Mouse (Mus musculus) forebrain, embryonic 10.5 days (tissue): ENCODE results near the gene Abcc3. TPM values are rescaled to one million over a fixed set of nuclear protein-coding genes. Genes with fewer than 3 reads are reported as not detected.

ENCODE experiments used
- DNase-seq: peaks from one replicate; pipeline ENCODE4 v3.0.0-alpha.2; 2017; ENCODE audit warnings: low spot score; ENCODE audit errors: extremely low spot score
- H3K27ac ChIP-seq: fragments of 300-500 bp; sonication (generic); 2 replicates; pipeline ENCODE4 v1.5.1; 2016; ENCODE audit warnings: mild to moderate bottlenecking
- H3K27me3 ChIP-seq: fragments of 300-500 bp; sonication (generic); 2 replicates; pipeline ENCODE4 v1.6.1; 2016; ENCODE audit warnings: mild to moderate bottlenecking; ENCODE audit not compliant: poor library complexity, severe bottlenecking
- H3K36me3 ChIP-seq: fragments of 300-500 bp; sonication (generic); replicated peaks from 2 replicates; pipeline ENCODE4 v1.6.1; 2016; ENCODE audit warnings: mild to moderate bottlenecking, moderate library complexity
- H3K4me1 ChIP-seq: fragments of 300-500 bp; sonication (generic); 2 replicates; pipeline ENCODE4 v1.6.1; 2016
- H3K4me3 ChIP-seq: fragments of 300-500 bp; sonication (generic); 2 replicates; pipeline ENCODE4 v1.5.1; 2016; ENCODE audit warnings: mild to moderate bottlenecking, moderate library complexity
- H3K9me3 ChIP-seq: fragments of 300-500 bp; sonication (generic); 2 replicates; pipeline ENCODE4 v1.6.1; 2016; ENCODE audit warnings: mild to moderate bottlenecking, moderate library complexity
- WGBS: fragments of 180-500 bp; shearing (Covaris S2); methylation state at CpG from one replicate; pipeline ENCODE4 v1.1.7; 2016; 5-methylcytosine and 5-hydroxymethylcytosine counted together
- polyA plus RNA-seq: library from polyadenylated mRNA; unstranded; fragments of >200 nt; fragmentation: Nextera tagmentation; extraction: Ambion mirVana; gene quantifications from 2 replicates; pipeline ENCODE4 v1.2.1, GENCODE M21; 2016

Abcc3 gene
- polyA plus RNA-seq, 1 experiment from 2014 or later = 0.22 TPM

- Histone ChIP-seq H3K4me3 (no peak overlapping the region), H3K27me3 (no peaks in the 10 kb centered on the region), H3K4me1 (peaks cover 51% of the 10 kb centered on the region), H3K36me3 (peaks cover 58% of the 10 kb centered on the region), H3K27ac (no peak overlapping the region), H3K9me3 (no peaks in the 10 kb centered on the region)
- no peak for DNase-seq
- WGBS = 94% methylated on average over 1 of the region's 1 CpGs
Observed at GRCm38 (mm10) chr11:94315308-94315707, 77.5 kb downstream of the Abcc3 start.

GRCm38 (mm10) chr11:94314098-94314652, 78.6 kb downstream of the Abcc3 start:
- DNase-seq = no peak
- H3K27me3 ChIP-seq = no peaks in the 10 kb centered on the region
- 94% methylated on average over 2 of the region's 2 CpGs for WGBS
- H3K9me3 ChIP-seq = no peaks in the 10 kb centered on the region
- H3K4me3 ChIP-seq = no peak overlapping the region
- no peak overlapping the region for H3K27ac ChIP-seq
- peaks cover 41% of the 10 kb centered on the region for H3K4me1 ChIP-seq
- H3K36me3 ChIP-seq = peaks cover 59% of the 10 kb centered on the region

GRCm38 (mm10) chr11:94312733-94313132, 80.1 kb downstream of the Abcc3 start:
- WGBS = 91% methylated on average over 1 of the region's 1 CpGs
- no peak overlapping the region for H3K4me3 ChIP-seq
- no peak for DNase-seq
- no peaks in the 10 kb centered on the region for H3K9me3 ChIP-seq
- no peaks in the 10 kb centered on the region for H3K27me3 ChIP-seq
- peaks cover 59% of the 10 kb centered on the region for H3K36me3 ChIP-seq
- H3K4me1 ChIP-seq = peaks cover 34% of the 10 kb centered on the region
- H3K27ac ChIP-seq = no peak overlapping the region

GRCm38 (mm10) chr11:94294996-94295845, 97.6 kb downstream of the Abcc3 start:
- DNase-seq = no peak
- 83% methylated on average over 9 of the region's 9 CpGs for WGBS
- Histone ChIP-seq H3K9me3 (no peaks in the 10 kb centered on the region), H3K4me3 (no peak overlapping the region), H3K27me3 (no peaks in the 10 kb centered on the region), H3K4me1 (no peaks in the 10 kb centered on the region), H3K36me3 (peaks cover 100% of the 10 kb centered on the region), H3K27ac (no peak overlapping the region)

Other genes starting within 250 kb of the Abcc3 start
- gene Tob1, start 181.5 kb downstream of the Abcc3 start, polyA plus RNA-seq = 18.8 and 20.1 TPM in 2 replicates
- 0.46 and 1.2 TPM in 2 replicates for gene Wfikkn2, start 147.0 kb downstream of the Abcc3 start, polyA plus RNA-seq
- gene Gm21885, start 111.1 kb downstream of the Abcc3 start, polyA plus RNA-seq = 0.34 TPM in 1 of 2 replicates, not detected in the other
- 113 and 129 TPM in 2 replicates for gene Luc7l3, start 71.0 kb downstream of the Abcc3 start, polyA plus RNA-seq
- gene Ankrd40, start 65.0 kb downstream of the Abcc3 start, polyA plus RNA-seq = 10.3 and 11.4 TPM in 2 replicates
- 7.0 and 8.3 TPM in 2 replicates for gene Cacna1g, start 81.2 kb upstream of the Abcc3 start, polyA plus RNA-seq
- gene Spata20, start 93.2 kb upstream of the Abcc3 start, polyA plus RNA-seq = not detected in 2 replicates
- gene Epn3, start 107.0 kb upstream of the Abcc3 start, polyA plus RNA-seq = 1.6 and 2.0 TPM in 2 replicates
- gene Mycbpap, start 128.7 kb upstream of the Abcc3 start, polyA plus RNA-seq = 3.4 and 4.5 TPM in 2 replicates
- 3.7 and 5.6 TPM in 2 replicates for gene Rsad1, start 156.3 kb upstream of the Abcc3 start, polyA plus RNA-seq
- 0.09 and 0.21 TPM in 2 replicates for gene Chad, start 172.1 kb upstream of the Abcc3 start, polyA plus RNA-seq
- 3.7 TPM in 2 replicates for gene Acsf2, start 208.9 kb upstream of the Abcc3 start, polyA plus RNA-seq
- 283 and 286 TPM in 2 replicates for gene Lrrc59, start 236.8 kb upstream of the Abcc3 start, polyA plus RNA-seq